In the genomic region with DNA sequence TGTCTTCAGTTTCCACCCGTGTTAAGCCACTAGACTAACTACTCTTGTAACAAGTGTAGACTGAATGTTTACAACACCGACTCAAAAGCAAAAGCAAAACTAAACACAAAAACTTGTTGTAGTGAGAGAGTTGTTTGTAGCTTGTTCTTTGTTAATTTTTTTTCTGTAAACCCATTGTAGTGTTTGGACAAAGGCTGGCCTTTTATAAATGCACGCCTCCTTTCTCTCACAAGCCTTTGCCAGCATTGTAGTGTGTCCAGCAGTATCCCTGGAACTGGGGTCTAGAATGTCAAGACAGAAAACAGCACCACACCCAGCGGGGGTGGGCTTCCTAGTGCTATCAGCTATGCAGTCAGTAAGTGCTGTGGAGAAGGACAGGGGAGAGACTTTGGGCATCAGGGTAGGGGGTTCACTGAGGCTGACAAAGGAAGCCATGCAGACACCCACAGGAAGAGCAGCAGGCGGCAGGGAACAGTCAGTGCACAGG, we compare ENCODE assay signal across 12 mouse cellular contexts. TPM values are rescaled to one million over a fixed set of nuclear protein-coding genes. Genes with fewer than 3 reads are reported as not detected.
DNase-seq lines count a peak whose midpoint lies in the region; TF ChIP-seq lines count a peak whose summit lies in the region.
"Had no signal": no experiment of that assay in that cellular context is flagged by ENCODE, and none has a peak within 500 bp of the region (broad histone marks: within the 10 kb centered on the region; RNA-seq: fewer than 3 reads in every experiment).

No protein-coding gene starts in this region.

- TF ChIP-seq CTCF in gastrocnemius, adult 2 months (IDR thresholded peaks at IDR 0.05): no peak

- no peak for DNase-seq in gastrocnemius, adult 2 months
- DNase-seq in gastrocnemius, adult 18-20 months (ENCODE audit: low spot score): no peak
- peak; percentile 43 for DNase-seq in layer of hippocampus, adult 11-12 months (ENCODE audit: low spot score)
- no peak for DNase-seq in layer of hippocampus, postnatal 14 days (ENCODE audit: low spot score in 2 of 2)
- peak; percentile 52 for DNase-seq in thymus, postnatal 14 days
- no peak for DNase-seq in thymus, postnatal 10 days (ENCODE audit: low spot score in 2 of 2)
- no peak for DNase-seq in urinary bladder, postnatal 4 days (ENCODE audit: low spot score in 2 of 2)
- DNase-seq in testis, postnatal 14 days (ENCODE audit: low spot score): no peak
- DNase-seq: forebrain, postnatal 0 days had no signal

- no peak overlapping the region for H3K4me3 ChIP-seq in gastrocnemius, adult 2 months
- H3K4me3 ChIP-seq: intestine, embryonic 15.5 days; neural tube, embryonic 12.5 days had no signal

- intact Hi-C loops in gastrocnemius, adult 2 months (cut with DNase I): loop anchor here (10.0 kb wide), 4 partner anchors 94 to 404 kb away; a partner anchor contains a TSS

- H3K27ac ChIP-seq in gastrocnemius, adult 2 months: peak overlapping the region; percentile 86
- H3K27ac ChIP-seq: intestine, embryonic 15.5 days; liver, embryonic 14.5 days; neural tube, embryonic 12.5 days had no signal

RNA-seq across cellular contexts. Expression of a gene that starts 5.5 kb away (rescaled TPM):
- under 1 TPM; 0.48 to 0.59 TPM for total RNA-seq in gastrocnemius, adult 2 months (2021)
- total RNA-seq in gastrocnemius, adult 18-20 months (2021): under 1 TPM; 0.16 to 0.55 TPM
- under 1 TPM in 1 of 2 experiments, not detected in 1; 0.07 TPM for total RNA-seq in layer of hippocampus, postnatal 14 days (2021)
- total RNA-seq: forebrain, postnatal 0 days had no signal

Comparison
In these comparisons a context has a peak if more than half of its experiments do, and no peak if none do; other contexts are left out.
1. DNase-seq: peak in layer of hippocampus, adult 11-12 months (single experiment) and thymus, postnatal 14 days (single experiment); none in gastrocnemius, adult 2 months (single experiment), gastrocnemius, adult 18-20 months (single experiment), layer of hippocampus, postnatal 14 days (0 of 2), thymus, postnatal 10 days (0 of 2), urinary bladder, postnatal 4 days (0 of 2) and testis, postnatal 14 days (single experiment).